Mouse (Mus musculus) erythroblast, embryonic 14.5 days (primary cell): ENCODE data around the gene Abca13.

ENCODE experiments used
- GATA1 ChIP-seq: IDR thresholded peaks from 2 replicates; pipeline ENCODE4 v1.6.1; 2012; ENCODE audit warnings: low read length, inconsistent platforms, mixed read lengths
- TAL1 ChIP-seq: IDR thresholded peaks from 3 replicates; pipeline ENCODE4 v1.6.1; 2012; ENCODE audit warnings: low read length, inconsistent platforms, mixed read lengths

GRCm38 (mm10) chr11:9220501-9220900 lies 28.8 kb downstream of the Abca13 start:
- TF ChIP-seq TAL1 (no peak), GATA1 (no peak)
